Mouse (Mus musculus) kidney, adult 2 months (tissue): ENCODE measurements at regions not wholly inside any gene's neighbourhood (a gene's known extent, or its start where the extent isn't known, plus 50 kb on each side); places are given as distances from the start of the nearest gene placed in this dataset.
A peak's percentile ranks its signal among the peaks of the same experiment; 100 is the strongest.

Source experiments
- DNase-seq: peaks from one replicate; pipeline ENCODE4 v3.0.0; 2021
- H3K27ac ChIP-seq: fragments of 200-500 bp; 2 replicates; pipeline ENCODE4 v1.5.1; 2012; ENCODE audit warnings: low read depth, low read length, control low read depth, inconsistent platforms; ENCODE audit not compliant: insufficient read depth
- H3K27me3 ChIP-seq: fragments of 200-500 bp; replicated peaks from 2 replicates; pipeline ENCODE4 v1.6.1; 2012; ENCODE audit warnings: mild to moderate bottlenecking, moderate library complexity, low read length, inconsistent platforms; ENCODE audit not compliant: control insufficient read depth, insufficient read depth
- H3K36me3 ChIP-seq: fragments of 200-500 bp; 2 replicates; pipeline ENCODE4 v1.6.1; 2012; ENCODE audit warnings: mild to moderate bottlenecking, moderate library complexity, low read length, inconsistent platforms; ENCODE audit not compliant: control insufficient read depth, insufficient read depth
- H3K4me1 ChIP-seq: fragments of 200-500 bp; 2 replicates; pipeline ENCODE4 v1.6.1; 2011; ENCODE audit warnings: low read length; ENCODE audit not compliant: control insufficient read depth, insufficient read depth
- H3K4me3 ChIP-seq: fragments of 200-500 bp; 2 replicates; pipeline ENCODE4 v1.5.1; 2011; ENCODE audit warnings: mild to moderate bottlenecking, low read depth, low read length, control low read depth; ENCODE audit not compliant: insufficient read depth
- CTCF ChIP-seq: fragments of 200-500 bp; conservative IDR thresholded peaks from 2 replicates; pipeline ENCODE4 v1.5.1; 2011; ENCODE audit warnings: low read depth, mild to moderate bottlenecking, control low read depth, low read length, moderate library complexity, mixed read lengths; ENCODE audit not compliant: insufficient read depth, insufficient read length
- POLR2A ChIP-seq: fragments of 200-500 bp; IDR thresholded peaks from one replicate; pipeline ENCODE4 v1.6.1; 2011; ENCODE audit warnings: low read depth, low read length, control low read depth
- WGBS: fragments of 180-500 bp; shearing (Covaris S2); methylation state at CpG from one replicate; pipeline ENCODE4 v1.1.7; 2018; 5-methylcytosine and 5-hydroxymethylcytosine counted together

DNA sequence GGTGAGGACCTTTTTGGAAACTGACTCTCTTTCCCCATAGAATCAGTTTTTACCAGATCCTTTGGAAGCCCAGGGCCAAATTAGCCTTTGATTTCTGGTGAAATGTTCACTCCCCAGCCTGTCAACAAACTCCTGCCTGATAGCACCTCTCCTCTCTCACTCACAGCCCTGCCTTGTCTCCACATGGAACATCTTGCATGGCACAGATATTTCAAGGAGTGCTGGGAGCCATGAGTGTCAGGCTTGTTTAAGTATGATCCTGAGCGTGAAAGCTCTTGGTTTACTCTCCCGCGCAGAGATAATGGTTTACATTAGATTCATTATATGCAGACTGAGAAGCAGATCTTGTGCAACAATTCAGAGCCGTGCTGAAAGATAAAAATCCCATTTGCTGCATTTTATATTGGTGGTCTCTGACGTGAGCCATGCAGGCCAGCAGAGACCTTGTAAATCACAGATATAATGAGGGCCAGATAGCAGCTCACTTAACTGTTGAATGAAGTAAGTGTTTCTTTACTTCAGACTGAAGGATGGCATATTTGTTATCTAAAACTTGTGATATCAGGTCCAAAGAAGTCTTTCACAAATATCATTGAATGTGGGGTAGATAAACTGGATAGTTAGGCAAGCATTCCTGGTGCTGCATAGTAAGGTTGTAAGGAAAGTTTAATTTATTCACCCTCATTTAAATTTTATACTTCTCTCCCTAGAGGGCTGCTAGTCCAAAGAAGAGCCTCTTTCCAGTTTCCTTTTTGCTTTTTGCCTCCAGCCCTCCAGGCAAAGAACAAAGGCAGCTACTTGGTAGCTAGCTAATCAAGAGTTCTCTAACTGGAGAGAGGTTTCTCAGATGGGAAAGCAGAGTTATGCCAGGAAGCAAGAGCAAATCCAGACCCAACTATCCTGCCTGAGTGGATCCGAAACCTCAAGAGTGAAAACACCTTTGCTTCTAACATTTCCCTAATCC lies 81.8 kb downstream of the Tbx18 start:
- DNase-seq, result no peak
- TF ChIP-seq CTCF (no peak), POLR2A (no peak)
- Histone ChIP-seq H3K36me3 (no peaks in the 10 kb centered on the region), H3K27ac (no peak overlapping the region), H3K4me3 (no peak overlapping the region), H3K4me1 (no peaks in the 10 kb centered on the region), H3K27me3 (no peaks in the 10 kb centered on the region)
- WGBS, result 62% methylated on average over 6 of the region's 6 CpGs

GRCm38 (mm10) chr9:87648317-87648716 lies 82.7 kb downstream of the Tbx18 start:
- H3K4me3 ChIP-seq, result no peak overlapping the region
- no peak for TF ChIP-seq CTCF
- no peak for TF ChIP-seq POLR2A
- 76% methylated on average over 5 of the region's 5 CpGs for WGBS
- H3K27me3 ChIP-seq, result no peaks in the 10 kb centered on the region
- DNase-seq, result no peak
- H3K36me3 ChIP-seq, result no peaks in the 10 kb centered on the region
- H3K4me1 ChIP-seq, result no peaks in the 10 kb centered on the region
- no peak overlapping the region for H3K27ac ChIP-seq

DNA sequence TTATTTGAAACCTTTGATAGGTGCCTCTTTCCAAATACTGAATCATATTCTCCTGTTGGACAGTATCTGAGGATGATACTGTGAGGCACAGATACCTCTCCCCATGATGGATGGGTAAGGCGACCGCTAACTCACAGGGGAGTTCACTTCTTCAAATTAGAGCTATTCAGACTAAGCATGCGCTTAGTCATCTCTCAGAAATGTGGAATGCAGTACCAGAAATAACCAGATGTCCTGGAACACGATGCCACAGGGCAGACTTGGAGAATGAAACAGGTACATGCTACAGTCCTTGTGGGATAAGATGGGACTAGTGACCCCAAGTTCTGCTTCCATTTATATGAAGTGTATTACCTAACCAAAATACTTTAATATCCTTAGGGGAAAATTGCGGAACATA lies 86.0 kb downstream of the Tbx18 start:
- no peaks in the 10 kb centered on the region for H3K36me3 ChIP-seq
- no peaks in the 10 kb centered on the region for H3K4me1 ChIP-seq
- 84% methylated on average over 5 of the region's 5 CpGs for WGBS
- no peak for TF ChIP-seq CTCF
- no peak for TF ChIP-seq POLR2A
- no peak overlapping the region for H3K27ac ChIP-seq
- H3K4me3 ChIP-seq, result no peak overlapping the region
- H3K27me3 ChIP-seq, result no peaks in the 10 kb centered on the region
- DNase-seq, result no peak

DNA sequence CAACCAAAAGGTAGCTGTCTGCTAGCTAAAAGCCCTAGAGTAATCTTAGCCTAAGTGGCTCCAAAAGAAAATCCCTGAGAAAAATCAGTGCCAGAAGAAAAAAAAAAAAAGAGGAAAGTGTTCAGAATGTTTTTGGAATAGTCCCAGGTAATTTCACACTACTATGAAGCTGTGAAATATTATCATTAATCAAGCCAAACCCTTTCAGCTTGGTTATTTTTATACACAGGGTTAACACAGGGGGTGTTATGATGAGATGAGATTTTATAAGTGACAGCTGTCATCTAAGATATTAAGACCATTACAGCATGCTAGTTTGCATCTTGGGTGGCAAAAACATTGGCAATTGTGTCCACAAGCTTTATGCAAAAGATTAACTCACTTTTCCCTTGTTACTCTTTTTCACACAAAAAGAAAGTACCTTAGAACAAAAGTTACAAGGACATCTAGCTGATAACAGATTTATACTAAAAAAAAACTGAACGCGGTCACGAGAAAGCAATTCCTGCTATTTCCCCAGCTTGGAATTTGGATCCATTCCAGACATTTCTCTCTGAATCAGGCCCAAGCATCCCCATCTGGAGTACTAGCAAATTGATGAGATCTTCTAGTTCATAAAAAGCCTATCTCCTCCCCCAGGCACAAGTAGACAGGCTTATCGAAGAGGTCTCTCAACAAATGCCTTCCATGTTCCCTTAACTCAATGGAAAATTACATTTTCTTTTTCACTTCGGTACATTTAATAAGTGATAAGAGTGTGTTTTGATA lies 97.0 kb downstream of the Tbx18 start:
- H3K27ac ChIP-seq, result no peak overlapping the region
- H3K27me3 ChIP-seq, result no peaks in the 10 kb centered on the region
- TF ChIP-seq CTCF, result no peak
- TF ChIP-seq POLR2A, result no peak
- peak; percentile 1 for DNase-seq
- WGBS, result 66% methylated on average over 5 of the region's 5 CpGs
- no peaks in the 10 kb centered on the region for H3K4me1 ChIP-seq
- H3K4me3 ChIP-seq, result no peak overlapping the region
- H3K36me3 ChIP-seq, result no peaks in the 10 kb centered on the region

DNA sequence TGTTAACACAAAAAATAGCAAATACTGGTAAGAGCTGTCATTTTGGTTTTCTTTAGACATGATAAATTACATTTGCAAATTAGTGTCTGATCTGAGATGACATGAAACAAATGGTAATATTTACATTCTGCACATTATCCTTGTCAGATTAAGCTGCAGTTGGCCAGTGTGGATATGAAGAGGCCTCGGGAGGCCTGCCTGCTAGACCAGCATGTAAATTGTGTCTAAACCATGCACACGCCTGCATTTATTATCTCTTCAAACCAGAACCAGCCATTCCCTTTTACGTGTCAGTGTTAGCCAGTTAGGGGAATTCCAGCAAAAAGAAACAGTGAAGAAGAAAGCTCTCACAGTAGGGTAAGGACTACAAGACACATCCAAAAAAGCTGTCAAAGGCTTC lies 104.6 kb downstream of the Tbx18 start:
- Histone ChIP-seq H3K36me3 (no peaks in the 10 kb centered on the region), H3K4me1 (no peaks in the 10 kb centered on the region), H3K27ac (no peak overlapping the region), H3K4me3 (no peak overlapping the region), H3K27me3 (no peaks in the 10 kb centered on the region)
- no peak for DNase-seq
- 76% methylated on average over 3 of the region's 3 CpGs for WGBS
- no peak for TF ChIP-seq CTCF
- no peak for TF ChIP-seq POLR2A

GRCm38 (mm10) chr9:87618238-87618673 lies 112.8 kb downstream of the Tbx18 start:
- WGBS, result 38% methylated on average over 7 of the region's 7 CpGs
- Histone ChIP-seq H3K27ac (no peak overlapping the region), H3K27me3 (no peaks in the 10 kb centered on the region), H3K4me3 (no peak overlapping the region), H3K36me3 (no peaks in the 10 kb centered on the region), H3K4me1 (no peaks in the 10 kb centered on the region)
- DNase-seq, result no peak
- TF ChIP-seq POLR2A (no peak), CTCF (no peak)
